Mouse (Mus musculus) G1E (cell line): ENCODE data around the gene Rasal1. TPM values are rescaled to one million over a fixed set of nuclear protein-coding genes. Genes with fewer than 3 reads are reported as not detected.

Source experiments
- ATAC-seq: 2 replicates; pipeline ENCODE4 v1.8.0; 2016; ENCODE audit warnings: mild to moderate bottlenecking; ENCODE audit not compliant: insufficient number of reproducible peaks, poor library complexity, low FRiP score, severe bottlenecking; ENCODE audit errors: extremely low read depth
- DNase-seq: peaks from one replicate; pipeline ENCODE4 v3.0.0; 2012; ENCODE audit warnings: low spot score
- H3K27me3 ChIP-seq: 2 replicates; pipeline ENCODE4 v1.6.1; 2012; ENCODE audit warnings: mild to moderate bottlenecking, low read length, inconsistent platforms; ENCODE audit not compliant: insufficient read depth
- H3K36me3 ChIP-seq: replicated peaks from 2 replicates; pipeline ENCODE3; 2012; ENCODE audit warnings: mild to moderate bottlenecking, inconsistent platforms
- H3K4me1 ChIP-seq: 2 replicates; pipeline ENCODE4 v1.6.1; 2012; ENCODE audit warnings: low read depth, low read length, inconsistent platforms, mixed read lengths; ENCODE audit not compliant: insufficient read depth
- H3K4me3 ChIP-seq: 2 replicates; pipeline ENCODE4 v1.5.1; 2012; ENCODE audit warnings: low read depth, mild to moderate bottlenecking, inconsistent platforms, low read length, moderate library complexity, mixed read lengths
- H3K9me3 ChIP-seq: replicated peaks from 2 replicates; pipeline ENCODE4 v1.6.1; 2012; ENCODE audit warnings: inconsistent platforms
- CTCF ChIP-seq: IDR thresholded peaks from 2 replicates; pipeline ENCODE4 v1.5.1; 2012; ENCODE audit warnings: low read depth, low read length, inconsistent platforms, mixed read lengths
- GATA1 ChIP-seq: IDR thresholded peaks from 2 replicates; pipeline ENCODE4 v1.6.1; 2012; ENCODE audit warnings: borderline replicate concordance, low read length, inconsistent platforms, mixed read lengths
- GATA2 ChIP-seq: IDR thresholded peaks from 2 replicates; pipeline ENCODE4 v1.6.1; 2012; ENCODE audit warnings: low read depth, low read length, inconsistent platforms, borderline replicate concordance
- POLR2AphosphoS5 ChIP-seq: IDR thresholded peaks from 2 replicates; pipeline ENCODE4 v1.6.1; 2012; ENCODE audit warnings: low read depth, low read length, inconsistent platforms; ENCODE audit not compliant: insufficient replicate concordance
- TAL1 ChIP-seq: conservative IDR thresholded peaks from 2 replicates; pipeline ENCODE4 v1.6.1; 2012; ENCODE audit warnings: low read depth, low read length, inconsistent platforms, mixed read lengths
- polyA plus RNA-seq: library from polyadenylated mRNA; stranded (reverse); fragments of >175 nt; gene quantifications from 2 replicates; pipeline ENCODE4 v1.2.3, GENCODE M21; 2012
- total RNA-seq, 2 experiments: library from RNA; stranded (forward) in 1 of 2; stranded (reverse) in 1 of 2; fragments of 200-1000 nt in 1 of 2; fragments of >200 nt in 1 of 2; fragmentation: Nextera tagmentation in 1 of 2; gene quantifications; 2 replicates each; pipeline ENCODE4 v1.2.3; 2014 to 2017

Rasal1 gene
- total and polyA plus RNA-seq, 3 experiments = 1.4 to 10.8 (median 5.6) TPM

- ATAC-seq = no peak
These were observed 8.5 kb upstream of the Rasal1 start for GRCm38 (mm10) chr5:120640094-120640493.

GRCm38 (mm10) chr5:120643365-120644085, 5.1 kb upstream of the Rasal1 start:
- H3K4me3 ChIP-seq = peak overlapping the region; percentile 18; the same call in 1 of the 2 replicates
- ATAC-seq = no peak
- no peak for TF ChIP-seq POLR2AphosphoS5
- H3K9me3 ChIP-seq = peaks cover 5% of the 10 kb centered on the region
- peaks cover 29% of the 10 kb centered on the region for H3K27me3 ChIP-seq
- no peaks in the 10 kb centered on the region for H3K36me3 ChIP-seq
- peaks cover 49% of the 10 kb centered on the region for H3K4me1 ChIP-seq
- DNase-seq = no peak

More at GRCm38 (mm10) chr5:120640094-120640493, 8.5 kb upstream of the Rasal1 start:
- Histone ChIP-seq H3K36me3 (no peaks in the 10 kb centered on the region), H3K27me3 (peaks cover 36% of the 10 kb centered on the region), H3K4me3 (no peak overlapping the region; the same call in 1 of the 2 replicates), H3K4me1 (peaks cover 31% of the 10 kb centered on the region), H3K9me3 (peaks cover 6% of the 10 kb centered on the region)
- no peak for DNase-seq
- peak; percentile 87; the same call in 1 of the 2 replicates for TF ChIP-seq POLR2AphosphoS5
- no peak for TF ChIP-seq GATA2

GRCm38 (mm10) chr5:120644227-120644626, 4.4 kb upstream of the Rasal1 start:
- Histone ChIP-seq H3K4me1 (peaks cover 54% of the 10 kb centered on the region), H3K36me3 (no peaks in the 10 kb centered on the region), H3K9me3 (peaks cover 5% of the 10 kb centered on the region), H3K4me3 (no peak overlapping the region; the same call in 1 of the 2 replicates), H3K27me3 (peaks cover 29% of the 10 kb centered on the region)
- DNase-seq (no peak), ATAC-seq (no peak)
- TF ChIP-seq GATA1 (no peak), GATA2 (no peak), POLR2AphosphoS5 (no peak), TAL1 (no peak), CTCF (no peak)

GRCm38 (mm10) chr5:120645851-120646250, 2.8 kb upstream of the Rasal1 start:
- Histone ChIP-seq H3K4me3 (no peak overlapping the region), H3K36me3 (no peaks in the 10 kb centered on the region), H3K27me3 (peaks cover 38% of the 10 kb centered on the region), H3K4me1 (peaks cover 68% of the 10 kb centered on the region), H3K9me3 (no peaks in the 10 kb centered on the region)
- ATAC-seq = no peak
- DNase-seq = no peak
- no peak for TF ChIP-seq GATA2
- TF ChIP-seq GATA1 = no peak
- TF ChIP-seq POLR2AphosphoS5 = no peak
- TF ChIP-seq CTCF = no peak
- no peak for TF ChIP-seq TAL1

- Histone ChIP-seq H3K27me3 (peaks cover 44% of the 10 kb centered on the region), H3K36me3 (peaks cover 1% of the 10 kb centered on the region), H3K4me3 (peak overlapping the region; percentile 87; the same call in 1 of the 2 replicates), H3K9me3 (no peaks in the 10 kb centered on the region), H3K4me1 (peaks cover 81% of the 10 kb centered on the region)
- DNase-seq (no peak), ATAC-seq (no peak)
- TF ChIP-seq POLR2AphosphoS5 (no peak), GATA1 (no peak), CTCF (no peak), TAL1 (no peak), GATA2 (no peak)
These were observed 1.3 kb upstream of the Rasal1 start for GRCm38 (mm10) chr5:120647361-120647760.

- Histone ChIP-seq H3K36me3 (peaks cover 7% of the 10 kb centered on the region), H3K27me3 (peaks cover 45% of the 10 kb centered on the region), H3K4me1 (peaks cover 82% of the 10 kb centered on the region), H3K9me3 (no peaks in the 10 kb centered on the region), H3K4me3 (peak overlapping the region; percentile 87; the same call in 1 of the 2 replicates)
- DNase-seq (no peak), ATAC-seq (0 out of 2 replicates have a peak, but pooled peaks have one; percentile 10)
- TF ChIP-seq POLR2AphosphoS5 (no peak), GATA1 (no peak), GATA2 (no peak), CTCF (no peak), TAL1 (no peak)
These were observed 659 bp upstream of the Rasal1 start for GRCm38 (mm10) chr5:120647814-120648491.
